Mouse (Mus musculus): ENCODE results near the gene Rhoq.
A peak's percentile ranks its signal among the peaks of the same experiment; 100 is the strongest.

Rhoq gene

DNA sequence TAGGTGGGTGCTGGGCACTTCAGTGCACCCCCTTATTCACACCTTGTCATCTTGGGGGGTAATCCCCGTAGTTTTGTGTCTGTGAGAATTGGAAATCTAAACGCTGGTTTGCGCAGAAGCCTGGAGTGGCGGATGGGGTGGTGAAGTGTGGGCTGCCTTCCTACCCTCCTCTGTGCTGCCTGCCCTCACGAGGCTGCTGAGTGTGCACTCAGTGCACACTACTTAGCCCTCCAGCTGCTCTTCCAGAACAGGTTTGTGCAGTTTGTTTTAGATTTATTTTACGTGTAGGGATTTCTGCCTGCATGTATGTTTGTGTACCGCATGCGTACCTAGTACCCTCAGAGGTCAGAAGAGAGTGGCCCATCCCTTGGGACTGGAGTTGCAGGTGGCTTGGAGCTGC lies 28.4 kb downstream of the Rhoq start:
- DNase-seq (ENCODE audit: low spot score in 2 of 2) = no peak

- DNase-seq (ENCODE audit: low spot score in 2 of 2) = no peak
Measured at GRCm38 (mm10) chr17:86997323-86997722, 34.4 kb downstream of the Rhoq start.

DNA sequence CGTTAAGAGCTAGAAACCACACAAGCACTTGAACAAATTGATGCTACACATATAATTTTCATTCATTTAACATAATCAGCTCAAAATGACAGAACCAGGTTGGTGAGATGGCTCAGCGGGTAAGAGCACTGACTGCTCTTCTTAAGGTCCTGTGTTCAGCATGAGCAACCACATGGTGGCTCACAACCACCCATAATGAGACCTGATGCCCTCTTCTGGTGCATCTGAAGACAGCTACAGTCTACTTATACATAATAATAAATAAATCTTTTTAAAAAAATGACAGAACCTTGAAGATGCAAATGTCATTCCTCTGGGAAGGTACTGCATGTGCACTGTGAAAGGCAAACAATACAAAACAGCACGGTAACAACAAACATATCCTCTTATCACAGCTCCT lies 46.1 kb downstream of the Rhoq start:
- DNase-seq (ENCODE audit: low spot score in 2 of 2) = no peak

- DNase-seq (ENCODE audit: low spot score in 2 of 2) = peak in 1 of 2 experiments; percentile 69
Measured at GRCm38 (mm10) chr17:87011301-87012019, 48.6 kb downstream of the Rhoq start.

GRCm38 (mm10) chr17:87019692-87020091 lies 56.8 kb downstream of the Rhoq start:
- no peak for DNase-seq (ENCODE audit: low spot score in 2 of 2)

GRCm38 (mm10) chr17:87024491-87025242 lies 61.8 kb downstream of the Rhoq start:
- peak in 1 of 2 experiments; percentile 6 for DNase-seq (ENCODE audit: low spot score in 2 of 2)

DNA sequence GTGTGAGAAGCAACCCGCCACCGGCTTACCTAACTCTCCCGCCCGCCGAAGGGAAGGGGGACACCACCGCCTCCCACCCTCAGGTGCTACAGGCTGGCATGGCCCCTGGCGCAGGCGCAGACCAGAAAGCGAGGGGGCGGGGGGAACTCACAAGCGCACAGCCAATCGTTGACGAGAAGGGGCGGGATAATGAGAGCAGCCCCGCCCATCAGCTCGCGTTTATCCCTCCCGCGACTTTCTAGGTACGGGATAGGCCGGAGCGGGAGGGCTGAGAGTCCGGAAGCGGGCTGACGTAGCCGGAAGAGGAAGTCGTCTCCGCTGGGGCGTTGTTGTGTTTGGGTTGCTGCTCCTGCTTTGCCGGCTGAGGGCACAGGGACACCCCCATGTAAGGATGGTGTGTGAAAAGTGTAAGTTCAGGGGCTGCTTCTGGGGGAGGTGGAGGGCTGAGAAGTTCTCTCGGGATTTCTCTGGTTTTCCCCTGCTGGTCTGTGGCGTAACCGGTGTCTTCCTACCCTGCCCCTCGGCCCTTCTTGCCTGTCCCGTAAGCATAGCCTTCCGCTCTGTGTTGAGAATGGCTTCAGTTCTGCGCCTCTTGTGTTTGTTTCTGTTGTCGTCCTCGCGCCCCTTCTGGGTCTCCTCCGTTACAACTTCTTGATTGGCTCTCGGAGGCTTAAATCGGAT lies 62.5 kb downstream of the Rhoq start, which contains the start of the genes Pigf and Cript:
TSS of gene Pigf (minus strand) at position 138 of the 681 bp plus-strand sequence.
TSS of gene Cript (plus strand) at position 282 of the 681 bp plus-strand sequence.
- peak; percentile 97 to 98 for DNase-seq (ENCODE audit: low spot score in 2 of 2)

GRCm38 (mm10) chr17:87036141-87037073 lies 73.5 kb downstream of the Rhoq start:
- DNase-seq (ENCODE audit: low spot score in 2 of 2) = no peak

- no peak for DNase-seq (ENCODE audit: low spot score in 2 of 2)
Measured at GRCm38 (mm10) chr17:87038496-87038895, 75.6 kb downstream of the Rhoq start.

- DNase-seq (ENCODE audit: low spot score in 2 of 2) = no peak
Measured at GRCm38 (mm10) chr17:87041739-87042138, 78.9 kb downstream of the Rhoq start.

DNA sequence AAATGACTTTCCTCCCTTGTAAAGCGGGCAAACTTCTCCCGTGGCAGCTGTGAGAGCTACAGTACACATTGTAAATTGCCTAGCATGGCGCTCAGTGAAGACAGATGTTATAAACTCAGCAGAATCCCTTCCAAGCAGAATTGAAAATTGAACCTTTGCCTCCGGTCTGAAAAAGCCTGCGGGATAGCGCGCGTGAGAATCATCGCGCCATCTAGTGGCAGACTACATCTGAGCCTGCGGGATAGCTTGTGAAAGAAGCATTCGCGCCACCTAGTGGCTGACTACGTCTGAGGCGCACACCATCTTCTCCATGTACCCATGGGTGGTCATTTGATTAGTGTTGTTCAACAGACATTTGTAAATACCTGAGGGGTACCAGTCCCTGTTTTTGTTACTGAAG lies 81.5 kb downstream of the Rhoq start:
- peak; percentile 90 to 94 for DNase-seq (ENCODE audit: low spot score in 2 of 2)

DNA sequence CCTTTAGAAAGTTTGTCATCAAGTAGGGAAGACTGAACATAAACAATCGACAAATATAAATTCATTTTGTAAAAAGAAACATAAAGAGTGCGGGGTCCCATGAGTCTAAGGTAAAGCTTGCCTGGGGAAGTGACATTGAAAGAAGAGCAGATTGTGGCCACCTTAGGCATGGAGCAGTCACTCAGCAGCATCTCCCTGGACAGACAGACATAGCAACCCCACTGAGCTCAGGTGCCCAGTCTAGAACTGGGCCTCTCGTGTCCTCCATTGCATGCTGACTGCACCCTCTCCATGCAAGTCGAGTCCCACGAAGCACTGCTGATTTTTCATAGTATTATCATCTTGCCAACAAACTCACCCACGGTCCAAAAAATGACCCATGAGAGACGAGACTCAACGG lies 81.9 kb downstream of the Rhoq start:
- no peak for DNase-seq (ENCODE audit: low spot score in 2 of 2)

All from cerebellum, postnatal 4 days (tissue).